Mouse (Mus musculus) midbrain, embryonic 13.5 days (tissue): Measurements from ENCODE around the gene Tmem248. TPM values are rescaled to one million over a fixed set of nuclear protein-coding genes. Genes with fewer than 3 reads are reported as not detected.

Experiments
- ATAC-seq: fragments of 200-750 bp; cut with Nextera tagmentation; 2 replicates; pipeline ENCODE4 v1.8.0; 2017; ENCODE audit warnings: mild to moderate bottlenecking, moderate TSS enrichment, moderate library complexity
- H3K27ac ChIP-seq: fragments of 300-500 bp; sonication (generic); 2 replicates; pipeline ENCODE4 v1.5.1; 2015; ENCODE audit warnings: inconsistent platforms, mild to moderate bottlenecking, moderate library complexity
- H3K27me3 ChIP-seq: fragments of 300-500 bp; sonication (generic); 2 replicates; pipeline ENCODE4 v1.6.1; 2015; ENCODE audit warnings: mild to moderate bottlenecking, inconsistent platforms
- H3K36me3 ChIP-seq: fragments of 300-500 bp; sonication (generic); 2 replicates; pipeline ENCODE4 v1.6.1; 2015; ENCODE audit warnings: mild to moderate bottlenecking, inconsistent platforms
- H3K4me1 ChIP-seq: fragments of 300-500 bp; sonication (generic); replicated peaks from 2 replicates; pipeline ENCODE4 v1.6.1; 2015; ENCODE audit warnings: inconsistent platforms
- H3K4me2 ChIP-seq: fragments of 300-500 bp; sonication (generic); replicated peaks from 2 replicates; pipeline ENCODE4 v1.6.1; 2015; ENCODE audit warnings: moderate library complexity, mild to moderate bottlenecking, inconsistent platforms
- H3K4me3 ChIP-seq: fragments of 300-500 bp; sonication (generic); replicated peaks from 2 replicates; pipeline ENCODE4 v1.5.1; 2015; ENCODE audit warnings: mild to moderate bottlenecking, inconsistent platforms
- H3K9ac ChIP-seq: fragments of 300-500 bp; sonication (generic); replicated peaks from 2 replicates; pipeline ENCODE4 v1.6.1; 2015; ENCODE audit warnings: mild to moderate bottlenecking, inconsistent platforms
- H3K9me3 ChIP-seq: fragments of 300-500 bp; sonication (generic); 2 replicates; pipeline ENCODE4 v1.6.1; 2016; ENCODE audit warnings: mild to moderate bottlenecking, inconsistent platforms
- WGBS: fragments of 180-500 bp; shearing (Covaris S2); methylation state at CpG from one replicate; pipeline ENCODE4 v1.1.7; 2015; 5-methylcytosine and 5-hydroxymethylcytosine counted together
- polyA plus RNA-seq: library from polyadenylated mRNA; unstranded; fragments of >200 nt; fragmentation: Nextera tagmentation; extraction: Ambion mirVana; gene quantifications from 2 replicates; pipeline ENCODE4 v1.2.1, GENCODE M21; 2015

Gene Tmem248
- polyA plus RNA-seq, 1 experiment from 2014 or later, result 24.0 TPM

DNA sequence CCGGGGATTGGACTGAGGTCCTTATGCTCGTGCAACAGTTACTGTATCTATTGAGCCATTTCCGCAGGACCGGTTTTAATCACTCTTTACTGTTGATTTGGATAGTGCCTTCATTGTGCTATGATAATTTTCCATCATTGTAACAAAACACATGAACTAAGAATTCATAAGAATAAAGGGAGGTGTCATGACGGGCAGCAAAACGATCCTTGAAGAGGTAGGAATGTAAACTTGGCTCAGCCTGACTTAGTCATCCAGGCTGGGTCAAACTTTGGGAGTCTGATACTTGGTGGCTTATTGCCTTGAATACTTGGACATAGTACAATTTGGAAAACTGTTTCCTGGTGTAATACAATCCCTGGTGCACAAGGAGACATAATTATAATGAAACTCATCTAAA lies 31.6 kb upstream of the Tmem248 start:
- no peaks in the 10 kb centered on the region for H3K27me3 ChIP-seq
- no peak overlapping the region for H3K4me2 ChIP-seq
- peaks cover 14% of the 10 kb centered on the region for H3K4me1 ChIP-seq
- no peak for ATAC-seq
- no peaks in the 10 kb centered on the region for H3K9me3 ChIP-seq
- no peak overlapping the region for H3K9ac ChIP-seq
- WGBS, result 93% methylated on average over 6 of the region's 6 CpGs
- no peak overlapping the region for H3K4me3 ChIP-seq
- no peak overlapping the region for H3K27ac ChIP-seq
- peaks cover 18% of the 10 kb centered on the region for H3K36me3 ChIP-seq

DNA sequence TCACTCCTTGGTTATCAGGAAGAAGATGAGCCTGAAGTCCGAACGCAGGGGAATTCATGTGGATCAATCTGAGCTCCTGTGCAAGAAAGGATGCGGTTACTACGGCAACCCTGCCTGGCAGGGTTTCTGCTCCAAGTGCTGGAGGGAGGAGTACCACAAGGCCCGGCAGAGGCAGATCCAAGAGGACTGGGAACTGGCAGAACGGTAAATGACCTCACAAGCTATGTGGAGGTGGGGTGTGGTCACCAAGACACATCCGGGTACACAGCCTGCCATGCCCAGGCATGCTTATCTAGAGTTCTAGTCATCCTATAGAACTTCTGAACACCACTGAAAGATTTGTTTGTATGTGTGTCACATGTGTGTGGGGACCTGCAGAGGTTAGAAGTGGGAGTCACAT lies 29.5 kb upstream of the Tmem248 start:
- Histone ChIP-seq H3K9ac (no peak overlapping the region), H3K27ac (no peak overlapping the region), H3K9me3 (no peaks in the 10 kb centered on the region), H3K4me1 (peaks cover 12% of the 10 kb centered on the region), H3K36me3 (peaks cover 38% of the 10 kb centered on the region), H3K27me3 (no peaks in the 10 kb centered on the region), H3K4me2 (no peak overlapping the region), H3K4me3 (no peak overlapping the region)
- 27% methylated on average over 7 of the region's 7 CpGs for WGBS
- no peak for ATAC-seq

DNA sequence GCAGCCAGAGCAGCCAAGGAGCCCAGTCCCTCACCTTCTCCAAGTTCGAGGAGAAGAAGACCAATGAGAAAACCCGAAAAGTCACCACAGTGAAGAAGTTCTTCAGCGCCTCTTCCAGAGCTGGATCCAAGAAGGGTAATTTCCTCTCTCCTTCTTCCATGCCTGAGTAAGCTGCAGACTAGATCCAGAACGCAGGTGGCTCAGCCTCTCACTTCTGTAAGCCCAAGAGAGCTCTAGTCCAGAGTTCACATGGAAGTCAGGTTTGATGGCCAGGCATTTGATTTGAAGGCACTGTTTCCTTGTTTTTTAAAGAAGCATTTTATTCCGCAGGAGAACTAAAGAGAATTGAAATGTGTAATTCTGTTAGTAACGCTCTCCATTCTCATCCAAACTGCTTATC lies 26.0 kb upstream of the Tmem248 start:
- Histone ChIP-seq H3K4me3 (no peak overlapping the region), H3K27me3 (no peaks in the 10 kb centered on the region), H3K9me3 (no peaks in the 10 kb centered on the region), H3K4me1 (peaks cover 12% of the 10 kb centered on the region), H3K9ac (no peak overlapping the region), H3K27ac (no peak overlapping the region), H3K36me3 (peaks cover 71% of the 10 kb centered on the region), H3K4me2 (no peak overlapping the region)
- no peak for ATAC-seq
- WGBS, result 93% methylated on average over 6 of the region's 6 CpGs

GRCm38 (mm10) chr5:130191865-130192264 lies 25.0 kb upstream of the Tmem248 start:
- ATAC-seq, result no peak
- H3K9me3 ChIP-seq, result no peaks in the 10 kb centered on the region
- no peak overlapping the region for H3K4me3 ChIP-seq
- H3K27ac ChIP-seq, result no peak overlapping the region
- H3K27me3 ChIP-seq, result no peaks in the 10 kb centered on the region
- H3K9ac ChIP-seq, result no peak overlapping the region
- peaks cover 71% of the 10 kb centered on the region for H3K36me3 ChIP-seq
- peaks cover 9% of the 10 kb centered on the region for H3K4me1 ChIP-seq
- no peak overlapping the region for H3K4me2 ChIP-seq
- 94% methylated on average over 6 of the region's 6 CpGs for WGBS

DNA sequence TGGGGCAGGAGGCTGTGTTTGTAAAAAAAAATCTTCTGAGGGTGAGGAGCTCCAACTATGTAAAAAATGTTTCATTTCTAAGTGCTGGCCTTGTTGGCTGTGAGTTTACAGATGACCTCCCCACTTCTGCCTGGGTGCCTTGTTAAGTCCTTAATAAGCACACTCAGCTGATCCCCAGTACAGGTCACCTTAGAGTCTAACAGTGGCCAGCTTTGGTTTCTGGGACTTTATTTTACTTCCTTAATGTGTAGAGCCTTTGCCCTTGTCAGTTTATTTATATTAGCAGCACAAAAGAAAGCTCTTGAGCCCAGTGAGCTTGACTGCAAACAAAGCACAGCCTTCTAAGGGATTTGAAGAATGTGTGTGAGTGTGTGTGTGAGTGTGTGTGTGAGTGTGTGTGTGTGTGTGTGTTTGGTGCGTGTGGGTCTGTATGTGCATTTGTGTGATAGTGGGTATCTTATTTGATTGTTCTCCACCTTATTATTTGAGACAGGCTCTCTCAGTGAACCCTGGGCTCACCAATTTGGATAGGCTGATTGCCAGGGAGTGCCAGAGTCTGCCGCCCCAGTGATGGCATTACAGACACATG lies 24.4 kb upstream of the Tmem248 start:
- no peaks in the 10 kb centered on the region for H3K27me3 ChIP-seq
- no peak overlapping the region for H3K27ac ChIP-seq
- H3K4me2 ChIP-seq, result no peak overlapping the region
- ATAC-seq, result no peak
- no peak overlapping the region for H3K4me3 ChIP-seq
- H3K9ac ChIP-seq, result no peak overlapping the region
- H3K9me3 ChIP-seq, result no peaks in the 10 kb centered on the region
- WGBS, result 83% methylated on average over 2 of the region's 2 CpGs
- peaks cover 3% of the 10 kb centered on the region for H3K4me1 ChIP-seq
- peaks cover 75% of the 10 kb centered on the region for H3K36me3 ChIP-seq

- 93% methylated on average over 3 of the region's 3 CpGs for WGBS
- peaks cover 84% of the 10 kb centered on the region for H3K36me3 ChIP-seq
These were observed 23.1 kb upstream of the Tmem248 start for GRCm38 (mm10) chr5:130193760-130194159.

DNA sequence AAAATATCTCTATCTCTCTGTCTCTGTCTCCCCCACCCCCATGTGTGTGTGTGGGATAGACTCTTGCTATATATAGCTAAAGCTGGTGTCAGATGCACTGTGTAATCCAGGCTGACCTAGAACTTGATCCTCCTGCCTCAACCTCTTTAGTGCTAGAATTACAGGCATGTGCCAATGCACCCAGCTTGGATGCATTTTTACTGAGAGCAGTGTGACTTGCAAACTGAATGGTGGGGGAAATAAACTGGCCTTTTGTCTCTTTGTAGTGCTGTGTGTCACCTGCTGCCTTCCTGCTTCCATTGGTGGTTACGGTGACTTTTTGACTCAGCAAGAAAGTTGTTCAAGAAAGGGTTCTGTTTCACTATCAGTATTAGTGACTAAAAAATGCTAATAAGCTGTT lies 20.6 kb upstream of the Tmem248 start:
- Histone ChIP-seq H3K9me3 (no peaks in the 10 kb centered on the region), H3K27me3 (no peaks in the 10 kb centered on the region), H3K4me2 (no peak overlapping the region), H3K4me1 (no peaks in the 10 kb centered on the region), H3K4me3 (no peak overlapping the region), H3K36me3 (peaks cover 74% of the 10 kb centered on the region), H3K9ac (no peak overlapping the region), H3K27ac (no peak overlapping the region)
- ATAC-seq, result no peak
- WGBS, result 98% methylated on average over 1 of the region's 1 CpGs

More at GRCm38 (mm10) chr5:130193760-130194159, 23.1 kb upstream of the Tmem248 start:
- no peak overlapping the region for H3K4me3 ChIP-seq
- ATAC-seq, result no peak
- no peaks in the 10 kb centered on the region for H3K4me1 ChIP-seq
- H3K9ac ChIP-seq, result no peak overlapping the region
- no peak overlapping the region for H3K27ac ChIP-seq
- H3K9me3 ChIP-seq, result no peaks in the 10 kb centered on the region
- no peaks in the 10 kb centered on the region for H3K27me3 ChIP-seq
- H3K4me2 ChIP-seq, result no peak overlapping the region

- no peaks in the 10 kb centered on the region for H3K9me3 ChIP-seq
- peaks cover 68% of the 10 kb centered on the region for H3K36me3 ChIP-seq
- H3K4me2 ChIP-seq, result no peak overlapping the region
- no peak overlapping the region for H3K27ac ChIP-seq
- H3K4me3 ChIP-seq, result no peak overlapping the region
- no peaks in the 10 kb centered on the region for H3K4me1 ChIP-seq
- 88% methylated on average over 3 of the region's 3 CpGs for WGBS
- H3K27me3 ChIP-seq, result no peaks in the 10 kb centered on the region
- no peak overlapping the region for H3K9ac ChIP-seq
- ATAC-seq, result no peak
These were observed 19.4 kb upstream of the Tmem248 start for GRCm38 (mm10) chr5:130197454-130197853.

- H3K9ac ChIP-seq, result no peak overlapping the region
- H3K27ac ChIP-seq, result no peak overlapping the region
- no peaks in the 10 kb centered on the region for H3K9me3 ChIP-seq
- peaks cover 68% of the 10 kb centered on the region for H3K36me3 ChIP-seq
- no peak for ATAC-seq
- no peaks in the 10 kb centered on the region for H3K4me1 ChIP-seq
- no peak overlapping the region for H3K4me2 ChIP-seq
- H3K27me3 ChIP-seq, result no peaks in the 10 kb centered on the region
- no peak overlapping the region for H3K4me3 ChIP-seq
- WGBS, result 93% methylated on average over 7 of the region's 7 CpGs
These were observed 18.9 kb upstream of the Tmem248 start for GRCm38 (mm10) chr5:130197981-130198380.

GRCm38 (mm10) chr5:130200233-130201029 lies 16.4 kb upstream of the Tmem248 start:
- ATAC-seq, result no peak
- H3K9me3 ChIP-seq, result no peaks in the 10 kb centered on the region
- no peak overlapping the region for H3K4me2 ChIP-seq
- no peaks in the 10 kb centered on the region for H3K27me3 ChIP-seq
- peaks cover 53% of the 10 kb centered on the region for H3K36me3 ChIP-seq
- H3K27ac ChIP-seq, result no peak overlapping the region
- H3K4me3 ChIP-seq, result no peak overlapping the region
- H3K4me1 ChIP-seq, result no peaks in the 10 kb centered on the region
- H3K9ac ChIP-seq, result no peak overlapping the region
- WGBS, result 91% methylated on average over 10 of the region's 10 CpGs

- WGBS, result 89% methylated on average over 4 of the region's 4 CpGs
- H3K36me3 ChIP-seq, result peaks cover 56% of the 10 kb centered on the region
These were observed 12.9 kb upstream of the Tmem248 start for GRCm38 (mm10) chr5:130203948-130204347.

DNA sequence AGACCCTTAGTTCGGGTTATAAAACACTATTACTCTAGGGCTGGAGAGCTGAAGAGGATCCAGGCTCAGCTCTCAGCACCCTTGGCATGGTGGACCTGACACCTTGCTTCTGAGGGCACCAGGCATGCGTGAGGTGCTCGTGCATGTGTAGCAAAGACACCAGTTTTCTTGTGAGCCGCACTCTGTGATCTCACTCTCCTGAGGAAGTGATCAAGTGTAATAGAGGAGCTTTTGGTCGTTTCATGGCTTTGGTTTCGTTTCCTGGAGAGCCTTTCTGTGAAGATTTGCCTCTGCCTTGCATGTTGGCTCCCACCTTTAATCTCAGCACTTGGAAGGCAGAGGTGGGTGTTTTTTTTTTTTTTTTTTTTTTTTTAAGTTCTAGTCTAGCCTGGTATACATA lies 12.3 kb upstream of the Tmem248 start:
- Histone ChIP-seq H3K9me3 (no peaks in the 10 kb centered on the region), H3K27ac (no peak overlapping the region), H3K4me3 (no peak overlapping the region), H3K36me3 (peaks cover 59% of the 10 kb centered on the region), H3K4me2 (no peak overlapping the region), H3K27me3 (no peaks in the 10 kb centered on the region), H3K4me1 (no peaks in the 10 kb centered on the region), H3K9ac (no peak overlapping the region)
- WGBS, result 90% methylated on average over 6 of the region's 6 CpGs
- no peak for ATAC-seq

More at GRCm38 (mm10) chr5:130203948-130204347, 12.9 kb upstream of the Tmem248 start:
- no peaks in the 10 kb centered on the region for H3K4me1 ChIP-seq
- no peak overlapping the region for H3K4me2 ChIP-seq
- H3K27ac ChIP-seq, result no peak overlapping the region
- H3K9me3 ChIP-seq, result no peaks in the 10 kb centered on the region
- no peak for ATAC-seq
- H3K27me3 ChIP-seq, result no peaks in the 10 kb centered on the region
- H3K4me3 ChIP-seq, result no peak overlapping the region
- no peak overlapping the region for H3K9ac ChIP-seq
